Mouse (Mus musculus) embryonic fibroblast, embryonic 13.5 days (primary cell): ENCODE measurements around the gene Tbxas1. TPM values are rescaled to one million over a fixed set of nuclear protein-coding genes. Genes with fewer than 3 reads are reported as not detected.

Experiments
- H3K27ac ChIP-seq: 2 replicates; pipeline ENCODE4 v1.5.1; 2012; ENCODE audit warnings: low read length, control low read depth, inconsistent platforms; ENCODE audit not compliant: insufficient read depth
- H3K4me1 ChIP-seq: 2 replicates; pipeline ENCODE4 v1.6.1; 2011; ENCODE audit warnings: low read length; ENCODE audit not compliant: control insufficient read depth, insufficient read depth
- H3K4me3 ChIP-seq: 2 replicates; pipeline ENCODE4 v1.5.1; 2011; ENCODE audit warnings: mild to moderate bottlenecking, control low read depth, low read length; ENCODE audit not compliant: insufficient read depth
- CTCF ChIP-seq: IDR thresholded peaks from 2 replicates; pipeline ENCODE4 v1.5.1; 2011; ENCODE audit warnings: mild to moderate bottlenecking, control low read depth, low read length, moderate library complexity, borderline replicate concordance; ENCODE audit not compliant: insufficient read depth
- POLR2A ChIP-seq: IDR thresholded peaks from 2 replicates; pipeline ENCODE4 v1.6.1; 2011; ENCODE audit warnings: low read depth, mild to moderate bottlenecking, control low read depth, low read length, moderate library complexity
- polyA plus RNA-seq: library from polyadenylated mRNA; stranded (reverse); fragments of >200 nt; gene quantifications from 2 replicates; pipeline ENCODE4 v1.2.4, GENCODE M21; 2011; ENCODE audit warnings: low read depth; ENCODE audit not compliant: missing spikeins, insufficient read length

Gene Tbxas1
- polyA plus RNA-seq, 1 experiment, result 0.86 TPM

DNA sequence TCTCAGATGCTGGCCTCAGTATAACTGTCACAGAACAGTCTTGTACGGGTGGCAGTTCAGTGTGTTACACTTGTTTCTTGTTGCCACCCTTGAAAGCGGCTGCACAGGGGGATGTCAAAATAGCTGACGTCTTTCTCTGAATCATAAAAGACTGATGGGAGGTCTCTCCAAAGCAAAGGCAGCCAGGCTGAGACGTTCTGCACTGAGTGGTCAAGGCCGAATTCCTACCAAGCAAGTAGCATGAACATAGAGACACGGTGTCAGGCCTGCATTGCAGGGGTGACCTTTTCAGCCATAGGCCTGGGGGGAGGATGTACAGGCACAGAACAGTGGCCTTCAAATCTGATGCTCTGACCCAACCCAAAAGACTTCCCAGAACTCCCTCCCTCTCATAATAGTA is 30.8 kb downstream of the Tbxas1 start:
- no peak for TF ChIP-seq POLR2A
- no peak for TF ChIP-seq CTCF
- H3K4me1 ChIP-seq, result 0 out of 2 replicates have a peak, but pooled peaks cover 4% of the 10 kb centered on the region
- H3K4me3 ChIP-seq, result no peak overlapping the region
- no peak overlapping the region for H3K27ac ChIP-seq

DNA sequence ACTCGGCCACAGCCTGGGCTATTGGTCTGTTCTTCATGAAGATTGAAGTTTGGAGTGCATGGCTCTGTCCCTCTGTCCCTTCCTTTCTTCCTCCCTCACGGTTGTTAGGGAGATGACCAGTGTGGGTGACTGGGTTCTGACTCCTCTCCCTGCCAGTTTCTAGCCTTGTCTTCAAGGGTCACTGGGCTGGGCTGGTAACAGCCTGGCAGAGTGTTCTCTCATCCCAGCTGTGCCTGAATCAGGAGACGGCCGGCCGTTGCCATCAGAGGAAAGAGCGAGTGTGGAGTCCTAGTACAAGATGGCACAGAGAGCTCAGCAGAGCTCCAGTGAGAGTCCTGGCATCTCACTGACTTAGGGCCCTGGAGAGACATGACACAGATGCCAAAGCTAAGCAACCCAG is 33.2 kb downstream of the Tbxas1 start:
- H3K4me1 ChIP-seq, result peaks cover 4% of the 10 kb centered on the region; the same call in 1 of the 2 replicates
- no peak overlapping the region for H3K27ac ChIP-seq
- TF ChIP-seq POLR2A (no peak), CTCF (no peak)
- no peak overlapping the region for H3K4me3 ChIP-seq

DNA sequence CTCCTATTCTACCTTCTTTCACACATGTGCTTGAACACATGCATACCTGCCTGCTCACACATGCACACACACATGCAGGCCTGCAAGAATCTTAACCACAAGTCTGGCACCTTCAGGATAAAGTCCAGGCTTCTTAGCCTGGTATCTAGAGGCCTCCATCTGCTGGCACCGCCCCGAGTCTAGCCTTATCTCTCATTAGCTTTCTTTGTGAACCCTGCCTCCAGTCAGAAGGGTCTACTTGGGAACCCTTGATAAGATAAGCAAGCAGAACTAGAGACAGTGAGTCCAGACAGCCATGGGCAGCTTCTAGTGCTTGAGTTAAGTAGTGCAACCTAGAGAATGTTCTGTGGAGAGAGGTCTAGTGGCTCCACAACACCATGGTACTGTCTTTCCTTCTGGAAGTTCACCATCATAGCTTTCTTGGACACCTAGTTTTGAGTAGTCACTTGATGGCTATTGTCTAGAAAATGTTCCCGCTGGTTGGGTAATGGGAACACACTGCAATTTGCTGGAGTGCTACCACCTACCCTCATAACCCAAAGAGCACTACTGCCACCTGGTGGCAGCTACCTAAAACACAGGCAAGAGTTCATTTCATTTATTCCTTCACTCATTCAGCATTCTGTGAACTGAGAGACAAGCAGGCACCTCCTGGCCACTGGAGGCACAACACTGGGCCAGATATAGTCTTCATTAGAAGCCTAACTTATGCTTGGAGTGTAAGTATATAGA is 35.8 kb downstream of the Tbxas1 start:
- no peak overlapping the region for H3K4me3 ChIP-seq
- TF ChIP-seq POLR2A (no peak), CTCF (peak; percentile 46; the same call in 1 of the 2 replicates)
- no peak overlapping the region for H3K27ac ChIP-seq
- peaks cover 8% of the 10 kb centered on the region; the same call in 1 of the 2 replicates for H3K4me1 ChIP-seq

DNA sequence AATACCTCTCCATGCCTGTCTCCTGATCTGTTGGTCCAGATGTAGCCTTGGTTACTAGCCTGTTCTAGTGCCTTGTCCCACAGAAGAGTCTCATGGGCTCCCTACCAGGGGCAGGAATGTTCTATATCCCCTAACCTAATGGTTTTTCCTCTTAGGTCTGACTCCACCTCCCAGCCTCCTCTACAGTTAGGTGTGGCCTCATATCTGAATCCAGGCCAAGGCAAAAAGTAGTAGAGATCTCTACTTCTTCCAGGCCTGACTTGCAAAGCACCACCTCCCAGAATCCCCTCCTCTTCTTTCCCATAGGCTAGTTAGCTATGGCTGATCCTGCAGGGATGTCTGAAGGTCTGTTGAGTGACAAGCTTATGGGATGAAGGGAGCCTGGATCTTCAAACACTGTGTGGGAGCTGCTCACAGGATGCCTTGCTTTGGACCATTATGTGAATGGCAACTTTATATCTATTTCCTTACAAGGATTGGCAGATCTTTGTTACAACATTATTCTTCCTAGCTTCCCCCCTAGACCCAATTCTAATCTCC is 37.0 kb downstream of the Tbxas1 start:
- no peak overlapping the region for H3K4me3 ChIP-seq
- H3K27ac ChIP-seq, result no peak overlapping the region
- TF ChIP-seq CTCF, result no peak
- TF ChIP-seq POLR2A, result no peak

DNA sequence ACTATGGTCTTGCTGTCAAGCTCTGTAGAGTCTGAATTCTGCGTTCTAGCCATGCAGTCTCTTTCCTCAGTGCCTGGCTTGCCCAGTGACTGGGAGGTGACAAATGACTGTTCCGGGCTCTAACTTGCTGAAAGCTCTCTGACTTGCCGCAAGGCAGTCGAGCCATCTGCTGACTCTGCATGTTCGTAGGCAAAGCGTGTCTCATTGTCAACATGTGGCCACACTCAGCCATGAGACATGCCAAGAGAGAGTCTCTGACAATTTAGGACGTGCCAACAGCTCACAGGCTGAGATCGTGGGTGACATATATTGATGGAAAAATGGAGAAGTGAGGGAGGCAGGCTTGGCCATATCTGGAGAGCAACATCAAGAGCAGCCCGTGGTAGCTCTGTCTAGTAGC is 37.6 kb downstream of the Tbxas1 start:
- Histone ChIP-seq H3K4me1 (peaks cover 8% of the 10 kb centered on the region; the same call in 1 of the 2 replicates), H3K27ac (no peak overlapping the region), H3K4me3 (no peak overlapping the region)
- TF ChIP-seq POLR2A (no peak), CTCF (no peak)

More for the DNA sequence above, 37.0 kb downstream of the Tbxas1 start:
- peaks cover 8% of the 10 kb centered on the region; the same call in 1 of the 2 replicates for H3K4me1 ChIP-seq

DNA sequence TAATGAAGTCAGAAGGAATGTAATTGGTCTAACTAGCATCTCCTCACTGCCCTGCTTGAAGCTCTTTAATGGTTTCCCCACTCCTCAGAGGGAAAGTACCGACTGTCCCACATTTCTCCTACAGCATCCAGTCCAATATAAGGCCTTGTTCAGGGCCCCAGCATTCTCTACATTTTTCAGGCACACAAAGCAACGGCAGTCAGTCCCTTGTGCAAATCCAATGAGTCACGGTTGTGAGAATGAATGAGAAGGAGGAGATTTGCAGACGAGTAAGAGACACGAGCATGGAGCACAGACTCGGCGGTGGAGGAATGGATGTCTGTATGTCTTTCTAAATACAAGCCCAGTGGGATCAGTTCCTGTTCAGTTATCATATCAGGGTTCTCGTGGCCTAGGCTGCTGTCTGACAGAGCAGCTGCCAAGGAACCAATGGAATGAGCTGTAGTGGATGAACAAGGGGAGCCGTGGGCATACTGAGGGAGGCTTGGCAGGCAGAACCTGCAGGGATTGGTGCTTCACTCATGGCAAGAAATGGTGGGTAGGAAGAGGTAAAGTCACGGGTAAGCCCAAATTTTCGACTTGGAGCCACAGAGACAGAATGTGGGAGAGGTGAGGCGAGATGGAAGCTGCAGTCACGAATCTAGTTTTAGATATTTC is 38.3 kb downstream of the Tbxas1 start:
- H3K4me3 ChIP-seq, result no peak overlapping the region
- H3K4me1 ChIP-seq, result peaks cover 8% of the 10 kb centered on the region; the same call in 1 of the 2 replicates
- no peak overlapping the region for H3K27ac ChIP-seq
- TF ChIP-seq POLR2A, result no peak
- no peak for TF ChIP-seq CTCF

DNA sequence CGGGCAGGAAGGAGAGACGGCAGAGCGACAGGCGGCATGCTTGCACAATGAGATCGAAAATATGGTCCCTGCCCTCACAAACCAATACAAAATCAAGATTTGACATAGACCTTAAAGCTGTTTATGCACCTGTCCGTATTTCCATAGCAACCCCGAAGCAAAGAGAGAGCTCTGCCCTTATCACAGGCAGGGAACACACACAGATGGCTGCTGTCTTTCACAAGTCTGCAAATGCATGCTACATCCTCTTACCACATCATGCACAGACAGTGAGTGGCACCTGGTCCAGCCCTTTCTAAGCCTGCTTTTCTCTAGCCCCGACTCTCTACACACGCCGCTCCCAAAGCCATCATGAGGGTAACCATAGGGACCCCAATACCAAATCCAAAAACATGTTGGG is 39.0 kb downstream of the Tbxas1 start:
- no peak overlapping the region for H3K27ac ChIP-seq
- no peak overlapping the region for H3K4me3 ChIP-seq
- peaks cover 8% of the 10 kb centered on the region; the same call in 1 of the 2 replicates for H3K4me1 ChIP-seq
- TF ChIP-seq CTCF, result no peak
- no peak for TF ChIP-seq POLR2A

DNA sequence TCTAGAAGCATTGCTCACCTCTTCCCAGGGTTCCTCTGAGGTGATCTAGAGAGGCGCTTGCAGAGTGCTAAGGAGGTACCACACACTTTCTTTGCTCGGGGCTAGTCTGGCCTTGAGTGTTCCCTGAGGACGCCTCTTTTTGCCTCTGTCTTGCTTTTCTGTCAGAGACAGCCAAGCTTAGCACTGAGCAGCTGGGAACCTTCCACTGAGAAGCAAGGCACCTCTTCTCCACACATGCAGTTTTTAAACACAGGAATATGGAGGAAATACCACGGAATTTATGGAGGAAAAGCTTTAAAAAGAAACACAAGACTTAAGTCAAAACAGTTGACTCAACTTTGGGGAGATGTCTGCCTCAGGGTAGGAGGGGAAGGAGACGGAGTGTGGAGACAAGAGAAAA is 40.6 kb downstream of the Tbxas1 start:
- no peak overlapping the region for H3K4me3 ChIP-seq
- no peak overlapping the region for H3K27ac ChIP-seq
- TF ChIP-seq POLR2A, result no peak
- no peak for TF ChIP-seq CTCF
- H3K4me1 ChIP-seq, result peaks cover 8% of the 10 kb centered on the region; the same call in 1 of the 2 replicates

DNA sequence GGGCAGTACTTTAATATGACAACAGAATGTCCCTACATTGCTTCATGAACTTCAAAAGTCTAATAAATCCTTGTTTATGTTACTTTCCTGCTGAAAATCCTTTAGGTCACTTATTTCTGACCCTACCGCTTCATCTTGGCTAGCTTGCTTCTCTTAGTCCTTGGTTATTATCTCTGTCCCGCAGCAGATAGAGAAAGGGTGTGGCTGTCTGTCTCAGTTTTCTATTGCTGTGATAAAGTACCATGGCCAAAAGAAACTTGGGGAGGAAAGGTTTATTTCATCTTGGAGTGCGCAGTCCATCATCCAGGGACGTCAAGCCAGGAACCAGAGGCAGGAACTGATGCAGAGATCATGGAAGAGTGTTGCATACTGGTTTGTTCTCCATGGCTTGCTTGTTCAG is 41.4 kb downstream of the Tbxas1 start:
- Histone ChIP-seq H3K4me3 (no peak overlapping the region), H3K27ac (no peak overlapping the region), H3K4me1 (peaks cover 8% of the 10 kb centered on the region; the same call in 1 of the 2 replicates)
- TF ChIP-seq CTCF (no peak), POLR2A (no peak)

DNA sequence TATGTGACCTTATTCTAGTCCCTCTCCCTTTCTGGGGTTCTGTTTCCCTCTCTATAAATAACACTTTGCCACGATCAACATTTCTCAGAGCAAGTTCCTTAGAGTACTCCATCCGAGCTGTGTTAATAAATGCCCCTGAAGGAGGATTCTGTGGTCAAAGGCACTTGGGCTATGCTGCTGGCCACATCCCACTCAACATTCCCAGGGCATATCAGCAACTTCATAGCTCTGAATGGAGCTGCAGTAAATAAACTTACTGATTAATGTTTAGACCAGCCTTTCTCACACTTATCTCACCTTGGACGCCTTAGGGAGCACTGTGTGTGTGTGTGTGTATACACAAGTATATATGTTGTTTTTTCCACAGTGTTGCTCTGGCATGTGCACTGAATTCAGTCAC is 42.2 kb downstream of the Tbxas1 start:
- peaks cover 8% of the 10 kb centered on the region; the same call in 1 of the 2 replicates for H3K4me1 ChIP-seq
- no peak overlapping the region for H3K27ac ChIP-seq
- H3K4me3 ChIP-seq, result no peak overlapping the region
- TF ChIP-seq POLR2A, result no peak
- TF ChIP-seq CTCF, result no peak
